Mouse (Mus musculus) gastrocnemius, postnatal 4 days (tissue): Measurements from ENCODE around the gene Slc22a15. TPM values are rescaled to one million over a fixed set of nuclear protein-coding genes. Genes with fewer than 3 reads are reported as not detected.
"Not testable (repeated sequence)": the region's sequence is repeated elsewhere in the genome, so short reads cannot be mapped to it uniquely, and the experiment has no call there.

Experiments used
- DNase-seq, 2 experiments: peaks; one replicate each; pipeline ENCODE4 v3.0.0; 2021 to 2022; ENCODE audit warnings: low spot score in 2 of 2, mixed read lengths in 2 of 2
- total RNA-seq, 2 experiments: library from RNA; stranded (reverse); gene quantifications; 2 replicates each; pipeline ENCODE4 v1.2.3; 2021

Slc22a15 gene
- total RNA-seq, 2 experiments from 2014 or later, result 4.8 to 5.5 TPM

DNA sequence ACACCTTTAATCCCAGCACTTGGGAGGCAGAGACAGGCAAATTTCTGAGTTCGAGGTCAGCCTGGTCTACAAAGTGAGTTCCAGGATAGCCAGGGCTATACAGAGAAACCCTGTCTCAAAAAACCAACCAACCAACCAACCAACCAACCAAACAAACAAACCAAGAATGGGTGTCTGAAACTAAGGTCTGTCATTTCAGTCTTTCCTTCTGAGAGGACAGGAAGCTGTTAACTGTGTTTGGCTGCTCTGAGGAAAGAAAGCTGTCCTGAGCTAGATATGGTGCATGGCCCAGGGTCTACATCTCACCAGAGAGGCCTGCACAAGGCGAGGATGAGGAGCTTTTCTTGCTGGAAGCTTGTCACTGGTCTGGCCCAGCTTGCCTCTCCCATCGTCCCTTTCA, 103.5 kb downstream of the Slc22a15 start:
- DNase-seq, result not testable (repeated sequence)

DNA sequence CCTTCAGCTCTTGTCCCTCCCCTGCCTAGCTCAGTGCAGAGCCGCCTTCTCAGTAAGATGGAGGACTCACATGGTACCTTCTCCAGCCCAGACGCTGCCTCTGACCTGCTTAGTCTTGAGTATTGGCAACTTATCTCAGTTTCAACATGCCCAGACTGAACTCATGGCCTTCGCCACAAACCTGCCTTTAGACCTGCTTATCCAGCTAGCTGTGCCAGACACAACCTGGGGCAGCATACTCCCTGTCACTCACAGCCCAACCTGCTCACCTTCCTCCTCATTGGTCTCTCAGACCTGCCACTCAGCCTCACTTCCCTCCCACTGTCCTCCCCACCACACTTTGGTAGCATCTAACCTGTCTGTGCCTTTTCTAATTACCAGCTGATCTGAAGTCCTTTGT, 108.2 kb downstream of the Slc22a15 start:
- DNase-seq, result no peak

DNA sequence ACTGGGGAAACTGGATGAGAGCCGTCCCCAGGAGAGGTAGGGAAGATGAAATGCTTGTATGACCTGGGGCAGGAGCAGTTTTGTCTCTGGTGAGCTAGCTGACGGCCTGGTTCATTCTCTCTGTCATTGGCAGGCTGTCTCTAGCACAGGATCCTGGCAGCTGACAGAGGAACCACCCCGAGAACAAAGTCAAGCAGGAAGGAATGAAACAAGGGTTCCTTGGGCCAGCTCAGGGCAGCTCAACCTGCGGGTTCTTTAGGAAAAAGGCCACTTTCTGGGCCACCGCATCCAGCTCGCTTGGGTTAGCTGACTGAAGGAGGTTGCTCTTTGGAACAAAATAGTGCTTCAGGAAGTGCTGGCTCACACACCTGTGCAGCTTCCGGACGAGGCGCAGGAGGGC, 109.5 kb downstream of the Slc22a15 start:
- no peak for DNase-seq

DNA sequence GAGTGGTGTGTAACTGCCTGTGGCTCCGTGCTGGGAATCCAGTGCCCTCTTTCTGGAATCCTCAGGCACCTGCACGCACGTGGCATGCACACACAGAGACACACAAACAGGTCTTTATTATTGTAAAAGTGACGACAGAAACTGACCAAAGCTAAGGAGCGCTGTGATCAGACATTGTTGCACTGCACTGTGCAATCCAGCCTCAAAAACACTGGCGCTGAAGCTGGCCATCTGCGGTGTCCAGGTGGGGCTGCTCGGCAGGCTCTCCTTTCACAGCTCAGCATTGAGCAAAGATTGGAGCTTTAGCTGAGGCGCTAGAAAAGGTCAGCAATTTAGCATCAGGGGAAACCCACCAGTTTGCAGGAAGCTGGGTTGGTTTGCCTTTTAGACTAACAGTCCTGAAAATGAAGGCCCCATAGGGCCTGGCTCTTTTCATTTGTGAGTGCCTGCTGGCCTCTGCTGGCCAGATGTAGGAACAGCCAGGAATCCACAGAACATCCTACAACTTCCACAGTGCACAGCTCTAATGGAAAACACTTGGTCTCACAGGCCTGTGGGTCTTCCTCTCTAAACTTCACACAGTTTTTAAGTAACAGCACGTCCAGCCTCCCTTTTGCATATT, 111.8 kb downstream of the Slc22a15 start:
- DNase-seq, result peak in 1 of 2 experiments; percentile 44

DNA sequence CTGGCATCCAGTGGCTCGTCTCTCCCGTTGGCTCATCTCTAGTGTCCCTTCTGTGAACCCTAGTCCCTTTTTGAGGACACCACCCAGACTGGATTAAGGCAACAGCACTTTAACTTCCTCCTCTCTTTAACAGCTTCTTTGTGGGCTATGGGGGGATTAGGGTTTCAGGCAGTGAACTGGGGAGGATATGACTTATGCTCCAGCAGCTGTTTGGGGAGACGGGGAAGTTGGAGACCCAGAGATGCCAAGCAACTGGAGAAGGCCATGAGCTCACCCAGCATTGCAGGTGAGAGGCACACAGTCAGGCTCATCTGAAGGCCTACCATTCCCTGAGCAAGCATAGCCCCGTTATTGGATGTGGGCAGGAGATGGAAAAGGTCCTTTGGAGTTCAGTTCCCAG, 112.3 kb downstream of the Slc22a15 start:
- no peak for DNase-seq

DNA sequence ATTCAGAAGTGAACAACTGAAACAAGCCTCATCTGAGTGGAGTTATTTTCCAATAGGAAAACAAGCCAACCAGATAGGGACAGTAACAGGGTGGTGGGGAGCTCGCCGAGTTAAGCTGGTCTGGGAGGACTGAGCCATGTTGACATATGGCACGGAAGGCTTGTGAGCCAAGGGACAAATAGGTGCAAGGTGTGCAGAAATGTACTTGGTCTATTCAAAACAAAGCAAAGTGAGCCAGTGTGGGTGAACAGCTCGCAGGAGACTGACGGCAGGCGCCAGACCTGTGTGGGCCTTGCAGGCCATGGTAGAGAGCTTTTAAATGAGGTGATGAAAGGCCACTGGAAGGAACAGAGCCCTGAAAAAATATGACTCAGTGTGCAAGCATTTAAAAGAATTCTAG, 116.6 kb downstream of the Slc22a15 start:
- DNase-seq, result no peak

DNA sequence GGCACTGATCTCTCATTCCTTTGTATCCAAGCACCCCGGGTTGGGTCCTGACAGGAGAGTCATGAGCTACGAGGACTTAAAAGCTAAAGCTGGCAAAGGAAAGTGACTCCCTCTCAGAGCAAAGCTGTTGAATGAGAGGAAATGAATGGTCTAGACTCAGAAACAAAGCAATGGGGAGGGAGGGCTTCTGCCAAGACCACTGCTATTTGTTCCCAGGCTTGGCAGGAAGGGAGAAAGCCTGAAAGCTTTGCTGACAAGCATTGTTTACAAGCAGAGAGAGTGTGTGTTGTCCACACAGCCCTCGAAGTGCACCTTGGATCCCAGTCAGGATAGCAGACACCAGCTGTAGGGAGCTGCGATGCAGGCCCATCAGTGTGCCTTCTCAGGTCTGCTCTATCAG, 117.3 kb downstream of the Slc22a15 start:
- no peak for DNase-seq

DNA sequence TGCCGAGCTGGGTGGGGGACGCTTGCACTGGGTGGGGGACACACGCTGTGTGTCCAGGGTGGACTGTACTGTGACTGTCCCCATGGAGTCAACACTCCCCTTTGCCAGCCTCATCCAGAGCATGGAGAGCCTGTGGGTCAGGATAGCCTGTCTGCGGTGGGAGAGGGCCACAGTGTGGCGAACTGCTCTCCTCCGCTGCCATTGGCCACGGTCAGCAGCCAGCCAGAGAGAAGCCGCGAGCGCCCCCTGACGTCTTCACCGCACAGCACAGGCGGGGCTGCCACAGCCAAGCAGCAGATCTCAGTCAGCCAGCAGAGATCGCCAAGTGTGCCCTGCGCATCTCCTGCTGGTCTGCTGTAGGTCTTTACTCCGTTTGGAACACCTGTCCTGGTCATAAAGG, 118.1 kb downstream of the Slc22a15 start:
- peak; percentile 80 to 88 for DNase-seq

Other genes starting within 250 kb of the Slc22a15 start
- gene Mab21l3, start 75.5 kb downstream of the Slc22a15 start, total RNA-seq, result under 1 TPM; 0.12 to 0.16 TPM
- not detected for gene Nhlh2, start 85.6 kb upstream of the Slc22a15 start, total RNA-seq
- 100 to 1,000 TPM; 579 to 657 TPM for gene Casq2, start 162.0 kb upstream of the Slc22a15 start, total RNA-seq